Mouse (Mus musculus): ENCODE measurements at regions not wholly inside any gene's neighbourhood (a gene's known extent, or its start where the extent isn't known, plus 50 kb on each side); places are given as distances from the start of the nearest gene placed in this dataset.
A peak's percentile ranks its signal among the peaks of the same experiment; 100 is the strongest.

DNA sequence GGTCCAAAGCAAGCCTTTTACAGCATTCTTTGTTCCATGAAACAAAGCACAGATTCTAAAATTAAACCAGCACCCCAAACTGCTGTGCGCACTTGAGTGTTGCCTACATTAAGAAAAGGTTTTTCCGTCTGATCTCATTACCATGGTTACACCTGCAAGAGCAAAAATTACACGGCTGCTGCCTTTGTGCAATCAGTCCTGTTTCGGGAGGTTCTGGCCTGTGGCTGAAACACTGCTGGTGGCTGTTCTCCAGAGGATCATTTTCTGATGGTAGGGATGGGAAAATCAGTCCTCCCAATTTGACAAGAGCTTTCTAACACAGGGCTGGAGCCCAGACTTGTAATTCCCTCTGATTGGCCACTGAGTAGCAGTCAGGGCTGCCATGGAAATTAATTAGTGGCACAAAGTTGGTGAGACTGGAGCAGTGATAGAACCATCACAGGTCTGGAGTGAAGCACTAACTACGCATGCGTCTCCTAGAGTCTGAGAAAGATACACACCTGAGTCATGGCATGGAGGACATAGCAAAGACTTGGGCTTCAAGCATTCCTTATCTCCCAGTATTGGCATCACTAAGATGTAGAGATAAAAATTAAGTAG is 114.8 kb upstream of the Fam49a start:
- no peak overlapping the region for H3K4me2 ChIP-seq (replicated peaks; ENCODE audit: low read depth, low read length)
- no peaks in the 10 kb centered on the region for H3K4me1 ChIP-seq (replicated peaks; ENCODE audit: control insufficient read depth, insufficient read depth, low read length)
- H3K9ac ChIP-seq (ENCODE audit: low read depth, low read length) = no peak overlapping the region
- H3K36me3 ChIP-seq (ENCODE audit: control insufficient read depth, insufficient read depth, low read length) = no peaks in the 10 kb centered on the region
- DNase-seq (ENCODE audit: low spot score) (no peak), ATAC-seq (ENCODE audit: low FRiP score) (no peak)
- H3K27ac ChIP-seq (ENCODE audit: low read depth, low read length) = no peak overlapping the region
- WGBS = 87% methylated on average over 6 of the region's 6 CpGs
- H3K27me3 ChIP-seq (ENCODE audit: control insufficient read depth, insufficient read depth, low read length) = no peaks in the 10 kb centered on the region
- no peaks in the 10 kb centered on the region for H3K9me3 ChIP-seq (ENCODE audit: control insufficient read depth, low read length)
- H3K4me3 ChIP-seq (ENCODE audit: low read depth, low read length) = no peak overlapping the region

DNA sequence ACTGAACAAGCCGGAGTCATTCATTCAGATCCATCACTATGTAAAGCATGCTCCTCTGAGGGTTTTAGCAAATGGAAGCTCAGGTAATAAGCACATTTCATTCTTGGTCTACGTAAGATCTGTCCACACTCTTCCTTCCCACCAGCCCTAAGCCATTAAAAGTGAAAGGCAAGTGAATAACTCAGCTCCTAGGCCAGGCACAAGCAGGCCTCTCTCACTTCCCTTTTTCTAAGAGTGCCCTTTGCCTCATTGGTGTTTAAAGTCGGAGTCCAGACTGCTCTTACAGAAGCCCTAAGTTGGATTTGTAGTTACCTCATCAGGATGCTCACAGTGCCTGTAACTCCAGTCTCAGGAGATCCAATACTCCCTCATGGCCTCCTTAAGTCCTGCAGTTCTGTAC is 114.1 kb upstream of the Fam49a start:
- Histone ChIP-seq H3K4me1 (replicated peaks; ENCODE audit: control insufficient read depth, insufficient read depth, low read length) (no peaks in the 10 kb centered on the region), H3K4me2 (replicated peaks; ENCODE audit: low read depth, low read length) (no peak overlapping the region), H3K36me3 (ENCODE audit: control insufficient read depth, insufficient read depth, low read length) (no peaks in the 10 kb centered on the region), H3K9me3 (ENCODE audit: control insufficient read depth, low read length) (no peaks in the 10 kb centered on the region), H3K4me3 (ENCODE audit: low read depth, low read length) (no peak overlapping the region), H3K27ac (ENCODE audit: low read depth, low read length) (no peak overlapping the region), H3K9ac (ENCODE audit: low read depth, low read length) (no peak overlapping the region), H3K27me3 (ENCODE audit: control insufficient read depth, insufficient read depth, low read length) (no peaks in the 10 kb centered on the region)
- ATAC-seq (ENCODE audit: low FRiP score) (no peak), DNase-seq (ENCODE audit: low spot score) (no peak)
- 91% methylated on average over 3 of the region's 3 CpGs for WGBS

DNA sequence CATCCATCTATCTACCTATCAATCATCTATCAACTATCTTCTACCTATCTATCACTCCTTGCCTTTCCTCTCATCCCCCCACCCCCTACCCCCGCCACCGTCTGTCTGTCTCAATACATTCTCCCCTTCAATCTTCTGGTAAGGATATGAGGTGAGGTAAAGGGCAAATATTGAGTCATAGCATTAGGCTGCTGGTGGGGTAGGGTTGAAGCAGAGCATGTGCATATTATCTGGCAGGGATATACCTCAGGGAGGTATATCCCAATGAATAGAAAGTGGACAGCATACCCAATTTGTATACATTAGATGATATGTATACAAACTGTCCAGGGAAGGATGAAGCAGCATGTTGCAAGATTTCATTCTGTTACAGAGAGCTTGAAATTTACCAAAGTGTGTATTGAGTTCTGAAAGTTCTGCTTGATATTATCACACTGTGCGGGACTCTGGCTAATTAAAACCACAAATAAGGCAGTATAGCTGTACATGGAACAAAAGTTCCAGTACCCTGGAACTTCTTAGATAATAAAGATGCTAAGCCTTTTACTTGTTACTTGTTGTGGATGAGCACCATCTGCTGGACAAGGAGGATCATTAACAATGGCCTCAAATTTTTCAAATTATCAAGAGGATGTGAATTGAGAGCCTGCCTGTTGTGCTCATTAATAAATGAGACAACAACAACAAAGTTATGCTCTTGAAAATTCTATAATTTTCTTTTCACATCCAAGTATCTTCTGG is 113.1 kb upstream of the Fam49a start:
- 63% methylated on average over 3 of the region's 3 CpGs for whole genome bisulfite sequencing
- no peak overlapping the region for H3K4me3 ChIP-seq (ENCODE audit: low read depth, low read length)
- ATAC-seq (ENCODE audit: low FRiP score) (peak; percentile 61; the same call in 1 of the 2 replicates), DNase-seq (ENCODE audit: low spot score) (peak; percentile 53)
- H3K9me3 ChIP-seq (ENCODE audit: control insufficient read depth, low read length) = no peaks in the 10 kb centered on the region
- H3K27ac ChIP-seq (ENCODE audit: low read depth, low read length) = no peak overlapping the region
- no peaks in the 10 kb centered on the region for H3K27me3 ChIP-seq (ENCODE audit: control insufficient read depth, insufficient read depth, low read length)
- no peak overlapping the region for H3K9ac ChIP-seq (ENCODE audit: low read depth, low read length)
- no peak overlapping the region for H3K4me2 ChIP-seq (replicated peaks; ENCODE audit: low read depth, low read length)
- H3K4me1 ChIP-seq (replicated peaks; ENCODE audit: control insufficient read depth, insufficient read depth, low read length) = no peaks in the 10 kb centered on the region
- H3K36me3 ChIP-seq (ENCODE audit: control insufficient read depth, insufficient read depth, low read length) = no peaks in the 10 kb centered on the region

DNA sequence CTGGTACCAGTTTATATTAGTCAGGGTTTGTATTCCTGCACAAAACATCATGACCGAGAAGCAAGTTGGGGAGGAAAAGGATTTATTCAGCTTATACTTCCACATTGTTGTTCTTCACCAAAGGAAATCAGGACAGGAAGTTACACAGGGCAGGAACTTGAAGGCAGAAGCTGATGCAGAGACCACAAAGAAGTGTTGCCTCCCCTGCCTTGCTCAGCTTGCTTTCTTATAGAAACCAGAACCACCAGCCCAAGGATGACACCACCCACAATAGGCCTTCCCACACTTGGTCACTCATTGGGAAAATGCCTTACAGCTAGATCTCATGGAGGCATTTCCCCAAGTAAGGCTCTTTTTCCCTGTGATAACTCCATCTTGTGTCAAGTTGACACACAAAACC is 97.5 kb upstream of the Fam49a start:
- H3K36me3 ChIP-seq (ENCODE audit: control insufficient read depth, insufficient read depth, low read length) = no peaks in the 10 kb centered on the region
- H3K4me1 ChIP-seq (replicated peaks; ENCODE audit: control insufficient read depth, insufficient read depth, low read length) = no peaks in the 10 kb centered on the region
- ATAC-seq (ENCODE audit: low FRiP score) (no peak), DNase-seq (ENCODE audit: low spot score) (no peak)
- H3K4me2 ChIP-seq (replicated peaks; ENCODE audit: low read depth, low read length) = no peak overlapping the region
- no peak overlapping the region for H3K9ac ChIP-seq (ENCODE audit: low read depth, low read length)
- no peaks in the 10 kb centered on the region for H3K27me3 ChIP-seq (ENCODE audit: control insufficient read depth, insufficient read depth, low read length)
- 84% methylated on average over 1 of the region's 1 CpGs for WGBS
- H3K27ac ChIP-seq (ENCODE audit: low read depth, low read length) = no peak overlapping the region
- no peaks in the 10 kb centered on the region for H3K9me3 ChIP-seq (ENCODE audit: control insufficient read depth, low read length)
- no peak overlapping the region for H3K4me3 ChIP-seq (ENCODE audit: low read depth, low read length)

DNA sequence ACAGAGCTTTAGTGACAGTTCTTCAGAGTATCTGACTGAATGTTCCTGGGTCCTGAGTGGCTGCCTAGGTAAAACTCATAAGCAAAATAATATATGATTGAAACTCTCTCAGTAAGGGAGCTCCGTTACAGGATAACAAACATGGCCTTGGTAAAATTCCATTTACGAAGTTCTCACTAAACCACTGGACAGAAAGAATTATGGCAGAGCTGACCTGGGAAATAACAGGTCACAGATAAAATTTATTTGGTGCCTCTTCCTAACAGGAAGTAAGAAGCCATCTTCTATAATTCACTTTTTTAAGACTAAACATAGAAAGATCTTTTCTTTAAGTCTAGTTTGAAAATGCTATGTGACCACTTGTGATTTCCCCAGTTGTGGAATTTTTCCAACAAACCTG is 91.4 kb upstream of the Fam49a start:
- Histone ChIP-seq H3K4me3 (ENCODE audit: low read depth, low read length) (no peak overlapping the region), H3K4me1 (replicated peaks; ENCODE audit: control insufficient read depth, insufficient read depth, low read length) (no peaks in the 10 kb centered on the region), H3K27ac (ENCODE audit: low read depth, low read length) (no peak overlapping the region), H3K9ac (ENCODE audit: low read depth, low read length) (no peak overlapping the region), H3K9me3 (ENCODE audit: control insufficient read depth, low read length) (no peaks in the 10 kb centered on the region), H3K27me3 (ENCODE audit: control insufficient read depth, insufficient read depth, low read length) (no peaks in the 10 kb centered on the region), H3K4me2 (replicated peaks; ENCODE audit: low read depth, low read length) (no peak overlapping the region), H3K36me3 (ENCODE audit: control insufficient read depth, insufficient read depth, low read length) (no peaks in the 10 kb centered on the region)
- DNase-seq (ENCODE audit: low spot score) (no peak), ATAC-seq (ENCODE audit: low FRiP score) (no peak)
- WGBS = 95% methylated on average over 2 of the region's 2 CpGs

GRCm38 (mm10) chr12:12172087-12172823 is 89.7 kb upstream of the Fam49a start:
- Histone ChIP-seq H3K4me1 (replicated peaks; ENCODE audit: control insufficient read depth, insufficient read depth, low read length) (no peaks in the 10 kb centered on the region), H3K36me3 (ENCODE audit: control insufficient read depth, insufficient read depth, low read length) (no peaks in the 10 kb centered on the region), H3K4me2 (replicated peaks; ENCODE audit: low read depth, low read length) (no peak overlapping the region), H3K27ac (ENCODE audit: low read depth, low read length) (no peak overlapping the region), H3K9ac (ENCODE audit: low read depth, low read length) (no peak overlapping the region), H3K9me3 (ENCODE audit: control insufficient read depth, low read length) (no peaks in the 10 kb centered on the region), H3K27me3 (ENCODE audit: control insufficient read depth, insufficient read depth, low read length) (no peaks in the 10 kb centered on the region), H3K4me3 (ENCODE audit: low read depth, low read length) (no peak overlapping the region)
- no peak for DNase-seq (ENCODE audit: low spot score)
- ATAC-seq (ENCODE audit: low FRiP score) = no peak
- WGBS = 86% methylated on average over 6 of the region's 6 CpGs

DNA sequence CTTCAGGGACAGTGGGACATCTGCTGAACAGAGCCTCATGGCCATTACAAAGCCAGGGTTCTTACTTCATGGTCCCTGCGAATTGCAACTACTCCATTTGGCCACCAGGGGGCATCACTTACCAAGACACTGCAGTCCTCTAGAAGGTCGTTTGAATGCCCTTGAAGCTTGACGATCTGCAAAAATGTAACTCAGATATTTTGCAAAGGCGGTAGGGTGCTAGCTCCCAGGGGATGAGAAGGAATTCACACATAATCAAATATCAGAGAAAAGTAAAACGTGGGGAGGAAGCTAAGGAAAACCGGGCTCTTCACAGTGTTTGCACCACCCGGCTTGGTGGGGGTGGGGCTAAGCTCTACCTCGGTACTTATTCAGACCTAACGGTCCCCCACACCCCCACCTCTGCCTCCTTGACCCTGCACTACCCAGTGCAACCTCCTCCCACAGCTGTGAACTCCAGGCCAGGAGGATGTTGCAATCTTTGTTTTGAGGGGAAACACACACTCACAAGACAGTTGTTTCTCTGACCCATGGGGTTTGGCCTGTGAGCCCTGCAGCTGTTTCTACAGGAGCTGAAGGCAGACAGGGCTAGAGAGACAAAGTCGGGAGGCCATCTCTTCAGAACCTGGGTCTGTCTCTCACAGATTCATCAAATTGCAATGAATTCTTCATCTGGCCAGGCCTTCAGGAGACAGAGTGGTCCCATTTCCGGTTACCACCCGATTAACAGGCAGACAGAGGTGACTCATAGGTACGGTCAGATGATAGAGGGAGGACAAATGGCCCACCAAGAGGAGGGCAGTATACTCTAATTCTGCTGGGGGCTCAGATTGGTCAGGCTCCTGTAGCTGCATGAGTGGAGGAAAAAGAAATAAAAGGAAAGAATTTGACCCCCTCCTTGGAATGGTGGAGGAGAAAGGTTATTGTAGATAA is 85.3 kb upstream of the Fam49a start:
- ATAC-seq (ENCODE audit: low FRiP score) = peak; percentile 85

DNA sequence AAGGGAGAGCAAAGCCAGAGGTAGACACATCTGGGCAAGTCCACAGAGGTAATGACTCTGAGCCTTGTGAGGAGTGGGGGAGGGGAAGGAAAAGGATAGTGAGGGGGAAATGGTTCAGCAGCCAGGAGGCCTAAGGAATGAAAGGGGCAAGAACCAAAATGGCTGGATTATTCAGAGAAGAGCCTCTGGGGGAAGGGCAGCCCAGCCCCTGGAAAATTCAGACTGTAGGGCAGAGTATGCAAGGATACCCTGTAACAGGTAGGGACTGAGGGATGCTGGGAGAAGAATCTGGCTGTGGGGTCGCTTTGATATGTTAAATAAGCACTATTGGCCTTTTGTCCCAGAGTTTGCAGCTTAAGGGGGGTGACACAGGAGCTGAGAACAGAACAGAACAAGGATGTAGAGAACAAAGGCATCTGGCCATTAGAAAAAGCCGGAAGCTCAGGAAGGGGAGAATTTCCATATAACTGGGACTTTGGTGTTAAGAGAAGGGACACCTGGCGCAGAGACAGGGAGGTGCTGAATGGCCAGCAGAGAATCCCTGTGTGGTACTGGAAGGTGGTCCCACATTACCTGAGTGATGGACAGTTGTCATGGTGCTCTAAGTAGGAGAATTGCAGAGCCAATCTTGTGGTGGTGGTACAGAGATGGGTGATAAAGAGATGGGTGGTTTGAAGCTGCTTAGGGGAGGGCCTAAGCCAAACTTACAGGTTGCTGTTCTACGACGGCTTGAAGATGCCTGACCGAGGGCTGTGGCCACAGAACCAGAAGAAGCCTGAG is 84.5 kb upstream of the Fam49a start:
- H3K4me1 ChIP-seq (replicated peaks; ENCODE audit: control insufficient read depth, insufficient read depth, low read length) = no peaks in the 10 kb centered on the region
- ATAC-seq (ENCODE audit: low FRiP score) (peak; percentile 14; the same call in 1 of the 2 replicates), DNase-seq (ENCODE audit: low spot score) (peak; percentile 22)
- WGBS = 62% methylated on average over 6 of the region's 6 CpGs
- H3K4me2 ChIP-seq (replicated peaks; ENCODE audit: low read depth, low read length) = no peak overlapping the region
- no peaks in the 10 kb centered on the region for H3K36me3 ChIP-seq (ENCODE audit: control insufficient read depth, insufficient read depth, low read length)
- no peak overlapping the region for H3K4me3 ChIP-seq (ENCODE audit: low read depth, low read length)
- no peaks in the 10 kb centered on the region for H3K27me3 ChIP-seq (ENCODE audit: control insufficient read depth, insufficient read depth, low read length)
- H3K9ac ChIP-seq (ENCODE audit: low read depth, low read length) = no peak overlapping the region
- no peaks in the 10 kb centered on the region for H3K9me3 ChIP-seq (ENCODE audit: control insufficient read depth, low read length)
- no peak overlapping the region for H3K27ac ChIP-seq (ENCODE audit: low read depth, low read length)

More for the DNA sequence above, 85.3 kb upstream of the Fam49a start:
- Histone ChIP-seq H3K27ac (ENCODE audit: low read depth, low read length) (no peak overlapping the region), H3K4me3 (ENCODE audit: low read depth, low read length) (no peak overlapping the region), H3K9ac (ENCODE audit: low read depth, low read length) (peak overlapping the region; percentile 20; the same call in 1 of the 2 replicates), H3K9me3 (ENCODE audit: control insufficient read depth, low read length) (no peaks in the 10 kb centered on the region), H3K4me2 (replicated peaks; ENCODE audit: low read depth, low read length) (peak overlapping the region; percentile 37), H3K36me3 (ENCODE audit: control insufficient read depth, insufficient read depth, low read length) (no peaks in the 10 kb centered on the region), H3K4me1 (replicated peaks; ENCODE audit: control insufficient read depth, insufficient read depth, low read length) (no peaks in the 10 kb centered on the region), H3K27me3 (ENCODE audit: control insufficient read depth, insufficient read depth, low read length) (no peaks in the 10 kb centered on the region)
- 14% methylated on average over 13 of the region's 13 CpGs for WGBS
- peak; percentile 92 for DNase-seq (ENCODE audit: low spot score)

All from hindbrain, embryonic 11.5 days (tissue).